Mouse (Mus musculus) embryonic facial prominence, embryonic 15.5 days (tissue): ENCODE measurements around the gene Omt2b. TPM values are rescaled to one million over a fixed set of nuclear protein-coding genes. Genes with fewer than 3 reads are reported as not detected.
"Not testable (repeated sequence)": the region's sequence is repeated elsewhere in the genome, so short reads cannot be mapped to it uniquely, and the experiment has no call there.

ENCODE experiments used
- ATAC-seq: fragments of 200-750 bp; cut with Nextera tagmentation; 2 replicates; pipeline ENCODE4 v1.8.0; 2017; ENCODE audit warnings: low read depth, moderate TSS enrichment; ENCODE audit not compliant: insufficient number of reproducible peaks, low FRiP score, low TSS enrichment
- H3K27ac ChIP-seq: fragments of 300-500 bp; sonication (generic); replicated peaks from 2 replicates; pipeline ENCODE4 v1.5.1; 2015; ENCODE audit warnings: mild to moderate bottlenecking, inconsistent platforms
- H3K27me3 ChIP-seq: fragments of 300-500 bp; sonication (generic); 2 replicates; pipeline ENCODE4 v1.6.1; 2015; ENCODE audit warnings: inconsistent platforms
- H3K36me3 ChIP-seq: fragments of 300-500 bp; sonication (generic); 2 replicates; pipeline ENCODE4 v1.6.1; 2015; ENCODE audit warnings: mild to moderate bottlenecking, inconsistent platforms
- H3K4me1 ChIP-seq: fragments of 300-500 bp; sonication (generic); 2 replicates; pipeline ENCODE4 v1.6.1; 2015; ENCODE audit warnings: inconsistent platforms
- H3K4me2 ChIP-seq: fragments of 300-500 bp; sonication (generic); replicated peaks from 2 replicates; pipeline ENCODE4 v1.6.1; 2015; ENCODE audit warnings: mild to moderate bottlenecking, inconsistent platforms
- H3K4me3 ChIP-seq: fragments of 300-500 bp; sonication (generic); replicated peaks from 2 replicates; pipeline ENCODE4 v1.5.1; 2015; ENCODE audit warnings: mild to moderate bottlenecking, inconsistent platforms
- H3K9ac ChIP-seq: fragments of 300-500 bp; sonication (generic); 2 replicates; pipeline ENCODE4 v1.6.1; 2015; ENCODE audit warnings: inconsistent platforms
- H3K9me3 ChIP-seq: fragments of 300-500 bp; sonication (generic); replicated peaks from 2 replicates; pipeline ENCODE4 v1.6.1; 2016; ENCODE audit warnings: inconsistent platforms
- WGBS: fragments of 180-500 bp; shearing (Covaris S2); methylation state at CpG from one replicate; pipeline ENCODE4 v1.1.7; 2015; 5-methylcytosine and 5-hydroxymethylcytosine counted together
- polyA plus RNA-seq: library from polyadenylated mRNA; unstranded; fragments of >200 nt; fragmentation: Nextera tagmentation; extraction: Ambion mirVana; gene quantifications from 2 replicates; pipeline ENCODE4 v1.2.1, GENCODE M21; 2015

The Omt2b gene
- polyA plus RNA-seq, 1 experiment from 2014 or later = not detected

DNA sequence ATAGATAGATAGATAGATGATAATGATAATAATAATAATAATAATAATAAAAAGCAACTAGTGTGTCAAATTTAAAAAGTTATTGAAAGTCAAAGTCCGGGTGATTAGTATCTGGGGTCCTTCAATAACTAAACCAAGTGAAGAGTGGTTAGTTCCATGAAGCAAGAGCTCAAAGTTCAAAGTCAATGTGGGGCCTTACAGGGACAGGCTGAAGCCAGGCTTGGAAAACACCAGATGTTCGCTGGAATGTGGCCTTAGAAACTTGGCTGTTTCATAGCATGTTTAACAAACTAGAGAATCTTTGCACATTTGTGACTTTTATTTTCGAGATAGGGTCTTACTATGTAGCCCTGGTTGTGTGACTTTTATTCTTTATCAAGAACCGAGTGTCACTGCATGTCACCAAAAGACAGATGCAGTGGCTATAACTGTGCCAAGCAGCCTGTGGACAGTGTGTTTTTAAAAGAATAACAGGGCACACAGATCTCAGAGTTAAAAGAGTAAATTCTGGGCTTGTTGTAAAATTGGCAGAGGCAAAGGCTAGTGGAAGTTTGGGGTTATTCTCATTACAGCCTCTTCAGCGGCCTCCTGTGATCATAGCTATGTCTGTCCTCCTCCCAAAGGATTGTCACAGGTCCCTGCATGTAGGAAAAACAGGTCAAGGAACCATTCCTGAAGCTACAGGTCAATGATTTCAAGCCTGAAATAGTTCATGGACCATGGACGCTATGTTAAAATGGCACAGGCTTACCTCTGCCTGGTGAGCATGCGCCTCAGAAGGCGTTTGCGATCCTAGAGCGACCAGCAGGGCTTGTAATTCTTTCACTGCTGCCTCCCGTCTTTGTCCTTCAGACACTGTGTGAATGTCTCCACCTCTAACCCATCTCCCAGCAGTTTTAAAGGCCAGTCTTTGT lies 27.5 kb downstream of the Omt2b start:
- Histone ChIP-seq H3K9ac (no peak overlapping the region), H3K4me2 (no peak overlapping the region), H3K36me3 (no peaks in the 10 kb centered on the region), H3K9me3 (no peaks in the 10 kb centered on the region), H3K4me3 (no peak overlapping the region), H3K27me3 (no peaks in the 10 kb centered on the region), H3K27ac (no peak overlapping the region), H3K4me1 (no peaks in the 10 kb centered on the region)
- ATAC-seq = no peak
- 76% methylated on average over 11 of the region's 11 CpGs for WGBS

- H3K9ac ChIP-seq = no peak within 1 kb of the TSS
- no peaks in the 10 kb centered on the region for H3K36me3 ChIP-seq
- ATAC-seq = no peak
- 91% methylated on average over 8 of the region's 8 CpGs for WGBS
- H3K4me3 ChIP-seq = no peak within 1 kb of the TSS
- H3K4me1 ChIP-seq = no peaks in the 10 kb centered on the region
- no peak within 1 kb of the TSS for H3K27ac ChIP-seq
- no peak within 1 kb of the TSS for H3K4me2 ChIP-seq
- no peaks in the 10 kb centered on the region for H3K9me3 ChIP-seq
- H3K27me3 ChIP-seq = no peaks in the 10 kb centered on the region
These were observed 28.2 kb downstream of the Omt2b start, which contains the start of gene Gsta2 for GRCm38 (mm10) chr9:78355611-78356010. TSS of gene Gsta2 (minus strand) at chr9:78355788.

DNA sequence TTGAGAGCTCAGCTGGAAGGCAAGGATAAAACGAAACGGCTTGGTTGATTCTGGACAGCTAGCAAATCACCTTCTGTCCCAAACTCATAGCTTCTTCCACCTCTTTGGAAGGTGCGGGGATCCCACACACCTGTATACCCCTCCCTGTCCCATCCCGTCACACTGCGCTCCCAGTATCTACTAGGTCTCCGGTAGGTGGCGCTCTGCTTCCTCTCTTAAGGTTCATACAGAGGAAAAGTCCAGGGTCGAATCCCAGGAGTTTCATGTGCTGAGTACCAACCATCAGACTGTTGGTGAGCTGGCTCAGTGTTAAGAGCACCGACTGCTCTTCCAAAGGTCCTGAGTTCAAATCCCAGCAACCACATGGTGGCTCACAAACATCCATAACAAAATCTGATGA lies 30.7 kb downstream of the Omt2b start:
- H3K27ac ChIP-seq = no peak overlapping the region
- H3K27me3 ChIP-seq = no peaks in the 10 kb centered on the region
- H3K36me3 ChIP-seq = no peaks in the 10 kb centered on the region
- WGBS = 18% methylated on average over 9 of the region's 9 CpGs
- no peaks in the 10 kb centered on the region for H3K9me3 ChIP-seq
- no peaks in the 10 kb centered on the region for H3K4me1 ChIP-seq
- no peak overlapping the region for H3K4me2 ChIP-seq
- no peak overlapping the region for H3K9ac ChIP-seq
- peak; percentile 39; the same call in 1 of the 2 replicates for ATAC-seq
- H3K4me3 ChIP-seq = no peak overlapping the region

DNA sequence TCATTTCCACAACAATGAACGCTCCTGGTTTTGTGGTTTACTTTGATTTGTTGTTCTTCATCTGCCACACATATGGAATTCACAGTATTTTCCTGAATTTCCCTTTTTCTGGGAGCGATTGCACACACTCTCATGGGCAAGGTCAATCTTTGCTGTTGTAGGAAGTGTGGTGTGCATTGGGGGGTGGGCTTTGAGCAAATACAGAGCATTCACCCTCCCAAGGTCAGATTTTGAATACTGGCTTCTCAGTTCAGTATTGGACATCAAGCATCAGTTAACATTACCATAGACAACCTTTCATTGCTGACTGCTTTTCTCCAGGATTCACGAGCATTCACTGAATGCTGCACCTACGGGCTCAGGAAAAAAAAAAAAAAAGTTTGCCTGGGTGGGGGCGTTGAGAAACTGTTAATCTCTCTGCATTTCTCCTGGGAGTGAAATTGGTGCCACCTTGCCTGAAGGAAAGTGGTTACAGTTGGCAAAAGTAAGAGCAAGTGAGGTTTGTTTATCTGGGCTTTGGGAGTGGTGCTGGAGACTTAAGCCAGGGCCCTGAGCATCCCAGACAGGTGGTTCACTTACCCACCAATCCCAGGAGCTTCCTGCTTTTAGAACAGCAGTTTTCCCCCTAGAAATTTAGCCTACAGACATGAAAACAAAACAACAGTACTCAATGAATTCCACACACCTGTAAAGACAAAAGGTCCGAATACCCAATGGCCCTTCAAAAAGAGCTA lies 32.5 kb downstream of the Omt2b start:
- ATAC-seq = no peak
- Histone ChIP-seq H3K27ac (no peak overlapping the region), H3K4me2 (no peak overlapping the region), H3K36me3 (no peaks in the 10 kb centered on the region), H3K27me3 (no peaks in the 10 kb centered on the region), H3K9ac (no peak overlapping the region), H3K4me1 (no peaks in the 10 kb centered on the region), H3K4me3 (no peak overlapping the region), H3K9me3 (no peaks in the 10 kb centered on the region)
- WGBS = 71% methylated on average over 6 of the region's 6 CpGs

GRCm38 (mm10) chr9:78360484-78360872 lies 33.1 kb downstream of the Omt2b start:
- 58% methylated on average over 2 of the region's 2 CpGs for WGBS
- Histone ChIP-seq H3K27me3 (no peaks in the 10 kb centered on the region), H3K36me3 (no peaks in the 10 kb centered on the region), H3K9ac (no peak overlapping the region), H3K4me2 (no peak overlapping the region), H3K27ac (no peak overlapping the region), H3K4me3 (no peak overlapping the region), H3K4me1 (no peaks in the 10 kb centered on the region), H3K9me3 (no peaks in the 10 kb centered on the region)
- no peak for ATAC-seq

DNA sequence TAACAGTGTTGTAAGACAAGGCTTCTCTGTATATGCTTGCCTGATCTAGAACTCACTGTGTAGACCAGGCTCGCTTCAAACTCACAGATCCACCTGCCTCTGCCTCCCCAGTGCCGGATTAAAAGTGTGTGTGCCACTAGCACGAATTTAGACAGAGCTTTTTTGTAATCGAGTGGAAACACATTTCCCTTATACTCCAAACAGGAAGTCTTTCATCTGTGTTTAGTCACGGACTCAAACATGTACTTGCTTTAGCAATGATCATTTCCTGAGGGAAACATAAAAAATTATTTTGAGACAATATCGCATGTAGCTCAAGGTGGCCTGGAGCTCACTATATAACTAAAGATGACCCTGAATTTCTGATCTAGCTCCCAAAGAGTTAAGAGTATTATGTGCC lies 36.0 kb downstream of the Omt2b start:
- no peaks in the 10 kb centered on the region for H3K4me1 ChIP-seq
- H3K4me3 ChIP-seq = no peak overlapping the region
- H3K27ac ChIP-seq = no peak overlapping the region
- H3K4me2 ChIP-seq = no peak overlapping the region
- 43% methylated on average over 6 of the region's 6 CpGs for WGBS
- no peak for ATAC-seq
- no peaks in the 10 kb centered on the region for H3K36me3 ChIP-seq
- no peaks in the 10 kb centered on the region for H3K9me3 ChIP-seq
- no peaks in the 10 kb centered on the region for H3K27me3 ChIP-seq
- no peak overlapping the region for H3K9ac ChIP-seq

GRCm38 (mm10) chr9:78364701-78365100 lies 37.3 kb downstream of the Omt2b start:
- no peak overlapping the region for H3K9ac ChIP-seq
- WGBS = 90% methylated on average over 6 of the region's 6 CpGs
- no peaks in the 10 kb centered on the region for H3K27me3 ChIP-seq
- no peak for ATAC-seq
- no peaks in the 10 kb centered on the region for H3K4me1 ChIP-seq
- no peak overlapping the region for H3K27ac ChIP-seq
- H3K4me2 ChIP-seq = no peak overlapping the region
- no peaks in the 10 kb centered on the region for H3K36me3 ChIP-seq
- no peak overlapping the region for H3K4me3 ChIP-seq
- no peaks in the 10 kb centered on the region for H3K9me3 ChIP-seq

DNA sequence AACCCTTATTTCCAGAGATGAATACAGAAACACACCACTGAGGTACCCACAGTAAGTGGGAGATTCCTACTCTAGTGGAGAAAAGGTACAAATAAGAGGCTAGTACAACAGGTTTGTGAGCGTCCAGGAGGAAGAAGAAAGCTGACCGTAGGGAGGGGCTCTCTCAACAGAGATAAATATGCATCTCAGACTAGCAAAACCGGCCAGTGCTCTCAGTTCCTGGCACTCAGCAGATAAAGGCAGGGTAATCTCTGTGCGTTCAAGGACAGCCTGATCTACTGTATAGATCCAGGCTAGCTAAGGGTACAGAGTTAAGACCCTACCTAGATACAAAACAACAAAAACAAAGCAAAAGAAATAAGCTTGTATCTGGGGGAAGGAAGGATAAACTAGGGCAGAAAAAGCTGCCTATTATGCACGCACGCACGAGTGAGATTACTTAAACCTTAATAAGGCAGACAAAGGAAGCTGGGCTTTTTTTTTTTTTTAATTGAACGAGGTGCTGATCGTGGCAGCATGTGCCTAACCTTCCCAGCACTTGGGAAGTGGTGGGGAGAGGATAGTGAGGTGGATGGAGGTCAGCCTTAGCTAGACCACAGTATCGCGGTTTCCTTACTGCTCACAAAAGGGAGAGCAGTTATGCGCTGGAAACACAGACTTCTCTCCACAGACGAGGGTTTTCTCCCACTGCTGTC lies 38.6 kb downstream of the Omt2b start:
- Histone ChIP-seq H3K4me1 (no peaks in the 10 kb centered on the region), H3K36me3 (no peaks in the 10 kb centered on the region), H3K27me3 (no peaks in the 10 kb centered on the region), H3K27ac (no peak overlapping the region), H3K4me3 (no peak overlapping the region), H3K9ac (no peak overlapping the region), H3K9me3 (no peaks in the 10 kb centered on the region), H3K4me2 (no peak overlapping the region)
- 68% methylated on average over 13 of the region's 13 CpGs for WGBS
- ATAC-seq = no peak

DNA sequence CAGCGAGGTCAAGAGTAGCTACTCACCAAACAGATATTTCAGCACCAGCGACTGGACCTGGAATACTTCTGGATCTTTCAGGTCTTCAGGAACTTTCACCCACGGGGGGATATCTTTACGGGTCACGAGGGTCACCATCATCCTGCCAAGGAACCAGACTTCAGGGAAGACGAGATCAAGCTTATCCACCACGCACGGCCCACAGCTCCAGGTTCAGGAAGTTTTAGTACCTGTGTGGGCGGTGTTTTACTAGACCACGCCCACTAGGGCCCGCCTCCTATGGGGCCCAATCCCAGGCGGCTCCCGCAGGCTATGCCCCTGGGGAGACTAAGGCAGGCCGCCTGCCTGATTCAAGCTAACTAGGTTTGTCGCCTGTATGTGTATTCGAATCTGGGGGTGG lies 40.6 kb downstream of the Omt2b start, which contains the start of gene Dppa5a:
TSS of gene Dppa5a (minus strand) at position 219 of the 400 bp plus-strand sequence.
- 94% methylated on average over 16 of the region's 16 CpGs for WGBS

GRCm38 (mm10) chr9:78368671-78369293 lies 41.4 kb downstream of the Omt2b start:
- Histone ChIP-seq H3K4me2 (no peak overlapping the region), H3K4me3 (no peak overlapping the region), H3K27ac (no peak overlapping the region), H3K27me3 (no peaks in the 10 kb centered on the region), H3K36me3 (no peaks in the 10 kb centered on the region), H3K4me1 (no peaks in the 10 kb centered on the region), H3K9me3 (no peaks in the 10 kb centered on the region), H3K9ac (no peak overlapping the region)
- ATAC-seq = no peak
- WGBS = 60% methylated on average over 3 of the region's 3 CpGs

More for the DNA sequence above, 40.6 kb downstream of the Omt2b start, which contains the start of gene Dppa5a:
- ATAC-seq, H3K27ac ChIP-seq, H3K9me3 ChIP-seq, H3K4me2 ChIP-seq, H3K4me1 ChIP-seq, H3K4me3 ChIP-seq, H3K27me3 ChIP-seq, H3K36me3 ChIP-seq, H3K9ac ChIP-seq: not testable (repeated sequence)

DNA sequence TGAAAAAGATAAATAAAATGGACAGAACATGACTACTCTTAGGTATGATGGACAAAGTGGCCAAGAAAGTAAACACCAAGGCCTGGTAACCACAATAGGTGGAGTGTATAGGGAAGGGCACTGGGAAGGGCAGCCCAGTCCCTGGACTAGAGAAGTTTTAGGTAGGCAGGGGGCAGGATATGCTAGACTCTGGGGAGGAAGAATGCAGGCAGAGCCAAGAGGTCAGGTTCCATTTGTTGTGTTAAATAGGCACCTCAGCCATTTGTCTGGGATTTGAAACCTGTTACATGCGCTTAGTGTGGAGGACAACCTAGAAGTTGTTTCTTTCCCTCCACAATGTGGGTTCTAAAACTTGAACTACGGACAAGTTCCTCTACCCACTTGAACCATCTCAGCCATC lies 42.0 kb downstream of the Omt2b start:
- Histone ChIP-seq H3K4me2 (no peak overlapping the region), H3K9ac (no peak overlapping the region), H3K4me3 (no peak overlapping the region), H3K9me3 (no peaks in the 10 kb centered on the region), H3K4me1 (no peaks in the 10 kb centered on the region), H3K27me3 (no peaks in the 10 kb centered on the region; the same call in 1 of the 2 replicates), H3K27ac (no peak overlapping the region), H3K36me3 (no peaks in the 10 kb centered on the region)
- no peak for ATAC-seq
- 95% methylated on average over 2 of the region's 2 CpGs for WGBS
